In the genomic region with DNA sequence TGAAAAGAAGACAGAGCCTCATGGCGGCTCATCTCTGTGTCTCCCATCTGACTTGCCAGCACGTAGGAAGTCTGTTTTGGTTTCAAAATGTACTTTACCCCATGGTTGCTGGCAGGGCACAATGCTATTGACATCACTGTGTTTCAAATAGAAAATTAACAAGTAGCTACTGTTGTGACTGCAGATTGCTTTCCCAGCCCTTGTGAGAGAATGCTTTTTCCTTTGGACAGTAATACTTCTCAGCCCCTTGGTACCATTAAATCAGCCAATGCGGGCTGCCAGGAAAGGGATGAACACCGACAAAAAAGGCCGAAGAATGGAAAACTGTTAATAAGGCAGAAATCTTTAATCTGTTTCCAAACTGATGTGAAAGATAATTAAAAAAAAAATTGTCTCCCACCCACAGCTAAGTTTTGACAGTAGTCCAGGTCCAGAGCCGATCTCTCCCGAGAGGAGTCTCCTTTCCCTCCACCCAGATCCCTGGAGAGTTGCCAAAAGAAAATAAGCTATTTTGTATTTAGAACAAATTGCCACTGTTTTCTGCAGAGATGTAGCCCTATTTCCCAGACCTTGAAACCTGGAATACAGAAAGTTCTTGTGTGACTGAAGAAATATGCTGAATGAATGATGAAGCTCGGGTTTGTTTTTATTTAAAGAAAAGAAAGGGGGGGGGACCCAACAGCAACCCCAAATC, we compare ENCODE assay signal across 10 mouse cellular contexts. TPM values are rescaled to one million over a fixed set of nuclear protein-coding genes. Genes with fewer than 3 reads are reported as not detected.
A peak's percentile ranks its signal among the peaks of the same experiment; 100 is the strongest.
DNase-seq lines count a peak whose midpoint lies in the region; ATAC-seq lines count a peak whose summit lies in the region.
"Had no signal": no experiment of that assay in that cellular context is flagged by ENCODE, and none has a peak within 500 bp of the region (broad histone marks: within the 10 kb centered on the region; RNA-seq: fewer than 3 reads in every experiment).

No protein-coding gene starts in this region.

- WGBS in midbrain, embryonic 16.5 days: 51% methylated on average over 8 of the region's 8 CpGs

- ATAC-seq in midbrain, embryonic 16.5 days: peak; percentile 57; the same call in 1 of the 2 replicates

- H3K9ac ChIP-seq in midbrain, embryonic 16.5 days (ENCODE audit: low read depth, low read length): no peak overlapping the region

- H3K36me3 ChIP-seq in midbrain, embryonic 16.5 days (ENCODE audit: control insufficient read depth, insufficient read depth, low read length): no peaks in the 10 kb centered on the region

- DNase-seq in adrenal gland, postnatal 10 days: peak; percentile 38
- DNase-seq in adrenal gland, postnatal 25 days: no peak
- DNase-seq in left cerebral cortex, postnatal 4 days: peak; percentile 36
- DNase-seq in left cerebral cortex, adult 11 months (ENCODE audit: low spot score): no peak
- DNase-seq in fibroblast of lung, adult 2 months (ENCODE audit: low read depth): peak; percentile 25
- no peak for DNase-seq in embryo, embryonic 11 days
- DNase-seq in lung, postnatal 25 days (ENCODE audit: low spot score): no peak

- peak overlapping the region; percentile 40 for H3K27ac ChIP-seq in midbrain, embryonic 16.5 days (ENCODE audit: low read length)

- no peaks in the 10 kb centered on the region for H3K9me3 ChIP-seq in midbrain, embryonic 16.5 days (replicated peaks; ENCODE audit: control insufficient read depth, low read length, poor library complexity, severe bottlenecking)

- no peaks in the 10 kb centered on the region for H3K27me3 ChIP-seq in midbrain, embryonic 16.5 days (ENCODE audit: control insufficient read depth, insufficient read depth, low read depth, low read length)

- H3K4me2 ChIP-seq in midbrain, embryonic 16.5 days (ENCODE audit: low read length): peak overlapping the region; percentile 19

- H3K4me1 ChIP-seq in midbrain, embryonic 16.5 days (ENCODE audit: control insufficient read depth, insufficient read depth, low read length): peaks cover 7% of the 10 kb centered on the region; the same call in 1 of the 2 replicates

- no peak overlapping the region for H3K4me3 ChIP-seq in midbrain, embryonic 16.5 days (ENCODE audit: low read depth, low read length)

- intact Hi-C loops in left cerebral cortex, postnatal 4 days (cut with DNase I): no loop called here

RNA-seq across cellular contexts. Expression of a gene that starts 11.2 kb away (rescaled TPM):
- total RNA-seq in adrenal gland, postnatal 10 days (2021): not detected
- total RNA-seq in adrenal gland, postnatal 25 days (2021): not detected in 2 replicates
- total RNA-seq in left cerebral cortex, postnatal 4 days (2021): not detected
- not detected in 2 replicates for polyA plus RNA-seq in midbrain, embryonic 16.5 days (2015; fragmentation: Nextera tagmentation; extraction: Ambion mirVana)
- total RNA-seq: adrenal gland, postnatal 36 days; left cerebral cortex, postnatal 10 days had no signal

RNA-seq across cellular contexts. Expression of a gene that starts 30.0 kb away (rescaled TPM):
- 10 to 100 TPM; 37.5 to 38.5 TPM for total RNA-seq in adrenal gland, postnatal 10 days (2021)
- total RNA-seq in adrenal gland, postnatal 25 days (2021): 44.9 and 49.6 TPM in 2 replicates
- total RNA-seq in left cerebral cortex, postnatal 4 days (2021): 10 to 100 TPM; 38.6 to 45.1 TPM
- polyA plus RNA-seq in midbrain, embryonic 16.5 days (2015; fragmentation: Nextera tagmentation; extraction: Ambion mirVana): 31.2 and 32.2 TPM in 2 replicates

RNA-seq across cellular contexts. Expression of a gene that starts 50.1 kb away (rescaled TPM):
- 10 to 100 TPM; 31.0 to 31.7 TPM for total RNA-seq in adrenal gland, postnatal 10 days (2021)
- 33.6 and 40.2 TPM in 2 replicates for total RNA-seq in adrenal gland, postnatal 25 days (2021)
- total RNA-seq in left cerebral cortex, postnatal 4 days (2021): 10 to 100 TPM; 32.5 to 34.7 TPM
- polyA plus RNA-seq in midbrain, embryonic 16.5 days (2015; fragmentation: Nextera tagmentation; extraction: Ambion mirVana): 37.2 and 40.8 TPM in 2 replicates

Comparison
In these comparisons a context has a peak if more than half of its experiments do, and no peak if none do; other contexts are left out.
1. DNase-seq: peak in adrenal gland, postnatal 10 days (single experiment), left cerebral cortex, postnatal 4 days (single experiment) and fibroblast of lung, adult 2 months (single experiment); none in adrenal gland, postnatal 25 days (single experiment), left cerebral cortex, adult 11 months (single experiment), embryo, embryonic 11 days (single experiment) and lung, postnatal 25 days (single experiment).